Mouse (Mus musculus): ENCODE data around the gene Grm1.

Grm1 gene

GRCm38 (mm10) chr10:10964490-10965150 is 117.5 kb downstream of the Grm1 start:
- no peak for DNase-seq (ENCODE audit: low spot score in 2 of 2)

DNA sequence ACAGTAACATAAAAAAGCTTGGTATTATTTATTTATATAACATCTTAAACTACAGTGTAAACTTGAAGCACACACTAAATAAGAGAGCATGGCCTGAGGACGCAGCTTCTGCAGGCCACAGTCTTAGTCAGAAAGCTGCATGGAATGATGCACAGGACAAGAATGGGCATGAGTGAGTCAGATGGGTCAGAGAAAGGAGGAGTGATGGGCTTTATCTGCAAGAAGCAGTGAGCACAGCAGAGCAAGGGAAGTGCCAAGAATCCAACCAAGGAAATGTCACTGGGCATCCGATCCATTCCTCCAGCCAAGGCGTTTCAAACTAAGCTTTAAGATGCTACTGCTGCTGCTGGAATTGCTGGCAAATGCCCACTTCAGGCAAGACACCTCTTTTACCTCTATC is 131.6 kb downstream of the Grm1 start:
- DNase-seq (ENCODE audit: low spot score in 2 of 2) = no peak

DNA sequence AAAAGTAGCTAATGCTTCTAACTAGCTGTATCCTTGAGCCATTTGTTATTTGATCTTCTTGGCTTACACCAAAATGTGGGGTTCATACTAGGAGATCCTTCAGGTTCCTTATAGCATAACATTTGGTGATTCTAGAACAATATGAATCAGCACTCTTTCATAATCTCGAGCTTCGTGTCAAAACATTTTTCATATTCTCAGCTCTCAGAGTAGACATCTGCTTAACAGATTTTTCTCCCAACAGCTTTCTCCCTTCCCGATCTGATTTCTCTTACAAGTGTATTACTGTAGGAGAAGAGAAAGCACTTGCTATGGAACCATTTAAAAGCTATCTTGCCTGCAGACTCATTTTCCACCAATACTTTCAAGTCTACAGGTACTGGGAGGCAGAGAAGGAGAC is 133.0 kb downstream of the Grm1 start:
- DNase-seq (ENCODE audit: low spot score in 2 of 2) = no peak

DNA sequence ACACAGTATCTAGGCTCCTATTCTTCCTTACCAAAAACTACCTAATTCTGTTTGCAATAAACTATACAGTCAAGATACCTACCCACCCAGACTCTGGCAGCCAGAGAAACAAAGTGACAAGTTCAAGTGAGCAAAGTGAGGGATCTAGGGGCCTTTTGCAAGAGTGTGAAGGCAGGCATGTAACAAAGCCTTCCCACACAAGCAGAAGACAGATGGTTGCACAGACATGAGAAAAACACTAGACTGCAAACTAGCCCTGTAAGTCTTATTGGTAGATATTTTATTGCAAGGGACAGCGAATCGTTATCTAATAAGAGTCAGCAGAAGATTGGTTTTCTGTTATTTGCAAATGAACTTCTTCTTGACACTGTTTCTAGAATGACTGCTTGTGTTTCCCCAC is 134.6 kb downstream of the Grm1 start:
- no peak for DNase-seq (ENCODE audit: low spot score in 2 of 2)

- no peak for DNase-seq (ENCODE audit: low spot score in 2 of 2)
Measured at GRCm38 (mm10) chr10:10944003-10944402, 138.2 kb downstream of the Grm1 start.

GRCm38 (mm10) chr10:10942248-10942647 is 139.9 kb downstream of the Grm1 start:
- DNase-seq (ENCODE audit: low spot score in 2 of 2) = no peak

- DNase-seq (ENCODE audit: low spot score in 2 of 2) = no peak
Measured at GRCm38 (mm10) chr10:10935806-10936205, 146.3 kb downstream of the Grm1 start.

DNA sequence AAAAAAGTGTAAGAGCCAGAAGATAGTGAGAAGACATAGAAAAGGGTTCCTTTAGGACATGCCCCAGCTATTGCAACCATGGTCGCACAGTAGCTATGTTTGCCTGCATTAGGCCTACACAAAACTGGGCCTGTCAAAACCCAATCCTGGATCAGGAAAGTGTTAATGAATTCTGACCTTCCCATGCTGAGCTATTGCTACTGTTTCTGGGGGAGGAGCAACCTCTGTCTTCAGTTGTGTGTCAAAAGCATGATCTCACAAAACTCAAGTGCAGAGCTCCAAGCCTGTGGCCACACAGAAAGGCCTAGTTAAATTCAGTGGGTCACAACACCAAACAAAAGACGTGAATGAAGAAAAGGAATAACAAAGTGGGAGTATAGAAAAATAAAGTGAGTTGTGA is 152.5 kb downstream of the Grm1 start:
- DNase-seq (ENCODE audit: low spot score in 2 of 2) = no peak

DNA sequence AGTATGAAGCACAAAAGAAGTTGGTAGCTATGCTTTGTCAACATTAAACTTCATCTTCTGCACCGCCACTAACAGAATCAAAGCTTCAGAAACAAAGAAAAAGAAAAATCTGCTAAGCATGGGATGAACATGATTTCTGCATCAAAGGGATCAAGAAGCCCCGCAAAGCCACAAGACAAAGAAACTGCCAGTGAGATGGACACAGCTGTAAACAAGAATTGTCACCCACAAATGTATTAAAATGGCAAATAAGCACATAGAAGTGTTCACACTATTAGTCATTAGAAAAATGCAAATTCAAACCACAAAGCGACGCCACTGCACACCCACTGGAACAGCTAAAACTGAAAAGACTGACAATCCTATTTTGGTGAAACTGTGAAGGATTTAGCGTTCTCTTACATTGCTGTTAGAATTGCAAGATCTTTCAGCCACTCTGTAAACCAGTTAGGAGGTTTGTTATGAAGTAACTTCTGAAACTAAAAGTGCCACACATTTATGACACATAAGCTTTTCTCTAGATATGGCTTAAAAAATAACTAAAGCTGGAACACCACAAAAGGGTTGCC is 153.3 kb downstream of the Grm1 start:
- DNase-seq (ENCODE audit: low spot score in 2 of 2) = no peak

- no peak for DNase-seq (ENCODE audit: low spot score in 2 of 2)
Measured at GRCm38 (mm10) chr10:10917857-10918399, 164.2 kb downstream of the Grm1 start.

GRCm38 (mm10) chr10:10913621-10914020 is 168.5 kb downstream of the Grm1 start:
- DNase-seq (ENCODE audit: low spot score in 2 of 2) = no peak

- DNase-seq (ENCODE audit: low spot score in 2 of 2) = no peak
Measured at GRCm38 (mm10) chr10:10890221-10890620, 191.9 kb downstream of the Grm1 start.

- DNase-seq (ENCODE audit: low spot score in 2 of 2) = no peak
Measured at GRCm38 (mm10) chr10:10888521-10888920, 193.6 kb downstream of the Grm1 start.

GRCm38 (mm10) chr10:10884992-10885391 is 197.2 kb downstream of the Grm1 start:
- no peak for DNase-seq (ENCODE audit: low spot score in 2 of 2)

- no peak for DNase-seq (ENCODE audit: low spot score in 2 of 2)
Measured at GRCm38 (mm10) chr10:10872142-10872541, 210.0 kb downstream of the Grm1 start.

DNA sequence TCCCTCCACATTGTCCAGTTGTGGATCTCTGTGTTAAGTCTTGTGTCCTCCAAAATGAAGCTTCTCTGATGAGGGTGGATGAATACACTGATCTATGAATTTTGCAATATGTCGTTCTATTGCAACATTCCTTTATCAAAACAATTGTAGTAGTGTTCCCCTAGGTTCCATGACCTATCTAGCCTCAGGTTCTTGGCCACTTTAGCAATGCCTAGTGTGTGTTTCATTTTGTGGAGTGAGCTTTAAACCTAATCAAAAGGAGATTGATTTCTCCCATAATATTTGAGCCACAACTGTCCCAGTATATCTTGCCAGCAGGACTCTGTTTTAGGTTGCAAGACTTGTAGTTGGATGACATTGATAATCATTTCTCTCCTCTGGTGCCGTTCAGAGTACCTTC is 211.9 kb downstream of the Grm1 start:
- DNase-seq (ENCODE audit: low spot score in 2 of 2) = no peak

DNA sequence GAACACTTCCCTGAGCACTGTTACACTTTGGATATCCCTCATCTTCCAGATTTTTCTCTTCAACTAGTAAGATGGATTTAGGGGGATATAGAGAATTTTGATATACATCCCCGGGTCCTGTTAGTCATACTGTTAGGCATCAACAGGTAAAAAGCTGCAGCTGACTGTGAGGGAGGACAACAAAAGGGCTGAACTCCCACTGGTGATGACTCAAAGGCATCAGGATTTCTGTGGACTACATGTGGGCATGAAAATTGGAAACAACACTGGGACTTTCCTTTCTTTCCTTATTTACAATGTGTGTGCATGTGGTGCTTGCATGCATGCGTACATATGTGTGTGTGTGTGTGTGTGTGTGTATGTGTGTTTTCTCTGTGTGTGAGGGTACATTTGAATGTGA is 215.9 kb downstream of the Grm1 start:
- no peak for DNase-seq (ENCODE audit: low spot score in 2 of 2)

- no peak for DNase-seq (ENCODE audit: low spot score in 2 of 2)
Measured at GRCm38 (mm10) chr10:10864759-10865158, 217.4 kb downstream of the Grm1 start.

DNA sequence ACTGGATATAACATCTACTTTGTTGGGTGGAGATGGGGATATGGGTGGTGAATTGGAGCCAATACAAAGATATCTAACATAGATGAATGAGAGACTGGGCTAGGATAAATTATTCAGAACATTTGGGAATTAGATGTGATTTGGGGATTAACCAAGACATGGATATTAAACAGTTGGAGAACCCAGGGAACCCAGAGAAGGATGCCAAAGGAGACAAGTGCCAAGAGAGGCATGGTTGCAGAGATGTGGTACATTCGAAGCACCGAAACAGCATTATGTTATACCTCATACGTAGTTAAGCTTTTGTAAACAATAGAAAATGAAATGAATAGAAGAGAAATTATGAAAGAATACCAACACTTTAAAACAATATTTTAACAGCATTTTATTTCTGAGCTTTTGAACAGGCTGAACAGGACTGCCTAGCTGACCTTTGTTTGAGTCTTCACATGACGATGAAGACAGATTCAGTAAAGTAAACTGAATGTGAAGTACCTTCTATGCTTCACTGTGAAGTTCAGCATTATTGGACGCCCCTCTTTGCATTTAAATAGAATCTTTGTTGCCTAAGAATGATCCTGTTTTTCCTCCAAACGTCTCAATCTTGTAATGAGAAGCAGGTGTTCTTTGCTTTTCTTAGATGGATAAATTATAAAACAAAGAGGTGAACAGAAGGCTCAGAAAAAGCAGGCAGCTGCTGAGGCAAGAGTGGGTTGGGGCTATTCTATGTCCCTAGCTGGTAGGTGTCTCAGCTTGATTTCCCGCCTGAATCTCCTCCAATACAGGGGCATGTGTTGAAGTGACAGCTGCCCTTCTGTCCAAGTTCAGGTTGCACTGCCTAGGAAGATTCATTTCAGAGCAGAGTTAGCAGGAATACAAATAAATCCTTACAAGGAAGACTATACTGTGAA is 234.5 kb downstream of the Grm1 start:
- DNase-seq (ENCODE audit: low spot score in 2 of 2) = no peak

- no peak for DNase-seq (ENCODE audit: low spot score in 2 of 2)
Measured at GRCm38 (mm10) chr10:10845059-10845685, 237.0 kb downstream of the Grm1 start.

DNA sequence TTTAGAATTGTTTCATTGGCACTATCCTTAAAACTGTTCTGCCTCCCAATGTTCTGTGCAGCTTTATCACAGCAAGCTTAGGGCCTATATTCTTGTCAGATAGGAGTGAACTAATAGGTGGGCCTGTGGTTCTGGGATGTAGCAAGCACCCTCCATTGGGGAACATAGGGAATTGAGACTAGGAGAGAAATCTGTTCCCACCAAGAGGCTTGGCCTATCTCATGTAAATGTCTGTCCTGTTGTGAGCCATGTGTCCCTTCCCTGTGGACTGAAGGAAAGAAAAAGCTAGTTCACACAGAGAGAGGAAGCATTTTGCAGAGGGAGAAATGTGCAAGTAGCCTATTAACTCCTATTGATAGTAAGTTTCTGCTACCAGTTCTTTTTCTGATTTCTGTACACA is 246.8 kb downstream of the Grm1 start:
- no peak for DNase-seq (ENCODE audit: low spot score in 2 of 2)

- DNase-seq (ENCODE audit: low spot score in 2 of 2) = no peak
Measured at GRCm38 (mm10) chr10:10834828-10835227, 247.3 kb downstream of the Grm1 start.

Measured in spleen, postnatal 4 days (tissue).